Mouse (Mus musculus) lung, adult 10 weeks (tissue): ENCODE data around the gene Hif1an. TPM values are rescaled to one million over a fixed set of nuclear protein-coding genes. Genes with fewer than 3 reads are reported as not detected.

Source experiments
- polyA plus RNA-seq: library from polyadenylated mRNA; stranded (reverse); fragments of 350-450 nt; fragmentation: Illumina TruSeq; extraction: RNeasy Lipid Tissue Mini Kit (QIAGEN cat#74804); gene quantifications from one replicate; pipeline ENCODE4 v1.2.3, GENCODE M21; 2014; ENCODE audit warnings: low read depth, low replicate concordance; ENCODE audit not compliant: insufficient read depth

The Hif1an gene
- 12.8 TPM for polyA plus RNA-seq

DNA sequence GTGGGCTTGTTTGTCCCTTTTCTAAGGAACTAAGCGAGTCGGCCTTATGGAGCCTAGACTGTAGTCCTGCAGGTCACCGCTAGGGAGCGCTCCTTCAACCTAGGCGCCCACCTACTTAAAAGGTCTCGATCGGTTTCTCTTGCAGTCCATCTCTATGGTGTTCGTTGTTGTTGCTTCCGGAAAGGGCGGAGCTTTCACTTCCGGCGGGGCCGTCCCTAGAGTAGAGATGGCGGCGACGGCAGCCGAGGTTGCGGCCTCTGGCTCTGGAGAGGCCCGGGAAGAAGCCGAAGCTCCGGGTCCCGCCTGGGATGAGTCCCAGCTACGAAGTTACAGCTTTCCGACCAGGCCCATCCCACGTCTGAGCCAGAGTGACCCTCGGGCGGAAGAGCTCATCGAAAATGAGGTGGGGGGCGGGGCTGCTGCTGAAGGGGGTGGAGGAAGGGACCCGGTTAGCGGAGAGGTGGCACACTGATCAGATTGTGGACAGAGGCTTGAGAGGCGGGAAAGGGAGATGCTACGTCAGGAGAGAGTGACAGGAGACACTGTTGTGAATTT, at the start of gene Hif1an:
TSS of gene Hif1an (plus strand) at position 199 of the 555 bp plus-strand sequence.

DNA sequence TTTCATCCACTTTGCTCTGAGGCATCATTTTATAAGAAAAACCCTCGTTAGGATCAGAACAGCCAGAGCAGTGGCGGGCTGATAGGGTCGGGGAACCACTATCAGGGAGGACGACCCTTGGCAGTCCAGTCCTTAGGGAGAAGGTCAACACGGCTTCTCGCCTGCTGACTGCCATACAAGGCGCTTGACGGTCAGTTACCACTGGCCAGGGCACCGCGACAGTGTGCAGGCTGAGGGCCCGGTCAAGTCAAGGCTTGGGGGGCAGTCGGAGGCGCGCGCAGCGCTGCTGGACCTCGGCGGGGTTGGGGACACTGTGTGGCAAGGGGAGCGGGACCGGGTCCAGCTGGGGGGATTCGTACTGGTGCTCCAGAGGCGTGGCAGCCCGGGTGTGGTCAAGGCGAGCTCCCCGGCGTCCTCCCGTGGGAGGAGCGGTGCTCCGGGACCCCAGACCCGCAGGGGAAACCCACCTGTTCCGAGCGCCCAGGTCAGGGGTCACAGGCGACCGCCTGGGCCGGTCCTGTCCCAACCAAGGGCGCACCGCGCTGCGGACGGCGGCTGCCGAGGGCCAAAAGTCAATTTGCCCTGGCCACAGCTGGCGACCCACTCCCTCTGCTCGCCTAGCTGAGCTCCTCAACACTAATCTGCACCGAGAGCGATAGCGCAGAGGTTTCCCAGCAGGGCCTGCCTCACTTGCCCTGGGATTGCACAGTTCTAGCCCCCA, 17.2 kb upstream of the Hif1an start, which contains the start of gene Sec31b:
TSS of gene Sec31b (minus strand) at position 544 of the 721 bp plus-strand sequence.

DNA sequence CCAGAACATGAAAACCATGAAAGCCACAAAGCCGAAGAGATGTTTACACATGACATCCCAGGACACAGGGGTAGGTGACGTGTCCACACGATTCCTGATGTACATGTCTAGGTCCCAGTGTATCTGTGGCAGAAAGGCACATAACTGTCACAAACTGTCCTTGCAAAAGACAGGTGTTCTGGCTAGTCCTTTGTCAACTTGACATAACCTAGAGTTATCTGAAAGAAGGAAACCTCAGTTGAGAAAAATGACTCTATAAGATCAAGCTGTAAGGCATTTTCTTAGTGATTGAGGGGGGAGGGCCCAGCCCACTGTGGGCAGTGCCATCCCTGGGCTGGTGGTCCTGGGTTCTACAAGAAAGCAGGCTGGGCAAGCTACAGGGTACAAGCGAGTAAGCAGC, 9.9 kb upstream of the Hif1an start, which contains the start of gene Gm20538:
TSS of gene Gm20538 (minus strand) at position 101 of the 400 bp plus-strand sequence.

DNA sequence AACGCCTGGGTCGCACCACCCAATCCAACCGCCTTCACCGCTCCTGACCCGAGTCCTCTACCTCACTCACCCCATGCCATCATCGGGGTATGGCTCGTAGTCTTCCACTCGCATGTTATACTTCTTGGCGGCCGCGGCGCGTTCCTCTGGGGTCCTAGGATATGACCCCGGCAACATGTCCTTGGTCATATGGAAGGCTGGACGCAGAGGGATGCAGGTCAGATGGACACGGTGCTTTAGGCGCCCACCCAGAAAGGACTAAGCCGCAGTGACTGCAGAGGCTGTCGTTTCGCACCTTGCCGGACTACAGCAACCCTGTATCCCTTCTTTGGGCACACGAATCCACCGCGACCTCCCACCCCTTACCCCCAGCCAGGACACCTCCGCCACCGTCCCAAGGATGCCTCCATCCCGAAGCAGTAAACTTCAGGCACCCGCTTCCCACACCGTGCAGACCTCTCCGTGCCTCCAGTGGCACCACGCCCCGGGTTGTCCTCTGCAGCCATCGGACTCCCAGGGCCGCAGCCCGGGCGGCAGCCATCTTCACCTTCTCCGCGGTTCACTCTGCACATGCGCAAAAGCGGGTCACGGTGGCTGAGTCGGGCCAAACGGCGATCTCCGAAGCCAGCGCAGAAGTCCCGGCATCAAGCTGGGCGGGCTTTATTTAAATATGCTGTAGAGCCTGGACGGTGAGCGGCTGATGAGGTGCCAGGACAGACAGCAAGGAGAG, 7.6 kb upstream of the Hif1an start, which contains the start of gene Ndufb8:
TSS of gene Ndufb8 (minus strand) at position 580 of the 730 bp plus-strand sequence.

Other genes with a start within 250 kb of the Hif1an start
- gene Scd4, start 229.8 kb upstream of the Hif1an start, polyA plus RNA-seq, result 0.59 TPM
- 473 TPM for gene Scd1, start 155.0 kb upstream of the Hif1an start, polyA plus RNA-seq
- not detected for gene Wnt8b, start 69.4 kb upstream of the Hif1an start, polyA plus RNA-seq
- gene Sec31b, start 17.0 kb upstream of the Hif1an start, polyA plus RNA-seq, result 0.65 TPM
- gene Gm20538, start 10.0 kb upstream of the Hif1an start, polyA plus RNA-seq, result not detected
- 283 TPM for gene Ndufb8, start 7.4 kb upstream of the Hif1an start, polyA plus RNA-seq
- not detected for gene Pax2, start 193.2 kb downstream of the Hif1an start, polyA plus RNA-seq